Mouse (Mus musculus) hindbrain, embryonic 10.5 days (tissue): ENCODE data around the gene Atp8a2. TPM values are rescaled to one million over a fixed set of nuclear protein-coding genes. Genes with fewer than 3 reads are reported as not detected.

Experiments used
- DNase-seq: peaks from one replicate; pipeline ENCODE4 v3.0.0-alpha.2; 2017; ENCODE audit warnings: low spot score
- H3K27ac ChIP-seq: fragments of 300-500 bp; sonication (generic); 2 replicates; pipeline ENCODE4 v1.5.1; 2016; ENCODE audit warnings: mild to moderate bottlenecking, moderate library complexity
- H3K27me3 ChIP-seq: fragments of 300-500 bp; sonication (generic); 2 replicates; pipeline ENCODE4 v1.6.1; 2016; ENCODE audit warnings: mild to moderate bottlenecking; ENCODE audit not compliant: poor library complexity, insufficient read depth, severe bottlenecking
- H3K36me3 ChIP-seq: fragments of 300-500 bp; sonication (generic); 2 replicates; pipeline ENCODE4 v1.6.1; 2016; ENCODE audit warnings: mild to moderate bottlenecking, moderate library complexity
- H3K4me1 ChIP-seq: fragments of 300-500 bp; sonication (generic); replicated peaks from 2 replicates; pipeline ENCODE4 v1.6.1; 2016; ENCODE audit warnings: mild to moderate bottlenecking
- H3K4me3 ChIP-seq: fragments of 300-500 bp; sonication (generic); 2 replicates; pipeline ENCODE4 v1.5.1; 2016; ENCODE audit warnings: mild to moderate bottlenecking, moderate library complexity
- H3K9me3 ChIP-seq: fragments of 300-500 bp; sonication (generic); 2 replicates; pipeline ENCODE4 v1.6.1; 2016; ENCODE audit warnings: mild to moderate bottlenecking, moderate library complexity
- WGBS: fragments of 180-500 bp; shearing (Covaris S2); methylation state at CpG from one replicate; pipeline ENCODE4 v1.1.7; 2016; 5-methylcytosine and 5-hydroxymethylcytosine counted together
- polyA plus RNA-seq: library from polyadenylated mRNA; unstranded; fragments of >200 nt; fragmentation: Nextera tagmentation; extraction: Ambion mirVana; gene quantifications from 2 replicates; pipeline ENCODE4 v1.2.1, GENCODE M21; 2016

Atp8a2 gene
- polyA plus RNA-seq, 1 experiment from 2014 or later, result 8.0 TPM

GRCm38 (mm10) chr14:60178571-60178955 lies 18.4 kb downstream of the Atp8a2 start:
- Histone ChIP-seq H3K4me1 (peaks cover 18% of the 10 kb centered on the region; the same call in 1 of the 2 replicates), H3K36me3 (no peaks in the 10 kb centered on the region), H3K27ac (no peak overlapping the region), H3K27me3 (peaks cover 64% of the 10 kb centered on the region), H3K4me3 (no peak overlapping the region), H3K9me3 (no peaks in the 10 kb centered on the region)
- WGBS, result 37% methylated on average over 2 of the region's 2 CpGs
- no peak for DNase-seq

- DNase-seq, result peak; percentile 50
- peak overlapping the region; percentile 86 for H3K27ac ChIP-seq
- no peaks in the 10 kb centered on the region for H3K9me3 ChIP-seq
- H3K36me3 ChIP-seq, result no peaks in the 10 kb centered on the region
- H3K27me3 ChIP-seq, result peaks cover 64% of the 10 kb centered on the region
- H3K4me1 ChIP-seq, result peaks cover 20% of the 10 kb centered on the region
- WGBS, result 20% methylated on average over 37 of the region's 37 CpGs
- H3K4me3 ChIP-seq, result peak overlapping the region; percentile 86
Measured at GRCm38 (mm10) chr14:60177614-60178570, 19.1 kb downstream of the Atp8a2 start.

- Histone ChIP-seq H3K36me3 (no peaks in the 10 kb centered on the region), H3K27ac (peak overlapping the region; percentile 86), H3K9me3 (no peaks in the 10 kb centered on the region), H3K4me3 (peak overlapping the region; percentile 86), H3K27me3 (peaks cover 64% of the 10 kb centered on the region), H3K4me1 (peaks cover 23% of the 10 kb centered on the region)
- 1% methylated on average over 83 of the region's 84 CpGs for WGBS
- peak; percentile 57 for DNase-seq
Measured at GRCm38 (mm10) chr14:60176891-60177613, 19.9 kb downstream of the Atp8a2 start.

- peaks cover 23% of the 10 kb centered on the region for H3K4me1 ChIP-seq
- WGBS, result 33% methylated on average over 9 of the region's 9 CpGs
- H3K27ac ChIP-seq, result 0 out of 2 replicates have a peak overlapping the region, but pooled peaks have one; percentile 86
- peaks cover 64% of the 10 kb centered on the region for H3K27me3 ChIP-seq
- H3K9me3 ChIP-seq, result no peaks in the 10 kb centered on the region
- no peaks in the 10 kb centered on the region for H3K36me3 ChIP-seq
- H3K4me3 ChIP-seq, result peak overlapping the region; percentile 86
- no peak for DNase-seq
Measured at GRCm38 (mm10) chr14:60176469-60176890, 20.5 kb downstream of the Atp8a2 start.

- WGBS, result 77% methylated on average over 12 of the region's 12 CpGs
- Histone ChIP-seq H3K9me3 (no peaks in the 10 kb centered on the region), H3K36me3 (no peaks in the 10 kb centered on the region), H3K4me1 (peaks cover 17% of the 10 kb centered on the region), H3K27me3 (peaks cover 37% of the 10 kb centered on the region), H3K4me3 (no peak overlapping the region), H3K27ac (no peak overlapping the region)
- no peak for DNase-seq
Measured at GRCm38 (mm10) chr14:60172286-60173055, 24.5 kb downstream of the Atp8a2 start.

- H3K9me3 ChIP-seq, result no peaks in the 10 kb centered on the region
- no peak for DNase-seq
- no peak overlapping the region for H3K4me3 ChIP-seq
- H3K4me1 ChIP-seq, result peaks cover 6% of the 10 kb centered on the region
- no peak overlapping the region for H3K27ac ChIP-seq
- H3K36me3 ChIP-seq, result no peaks in the 10 kb centered on the region
- 88% methylated on average over 16 of the region's 16 CpGs for WGBS
- peaks cover 24% of the 10 kb centered on the region for H3K27me3 ChIP-seq
Measured at GRCm38 (mm10) chr14:60170845-60171610, 26.0 kb downstream of the Atp8a2 start.

- no peak for DNase-seq
- 90% methylated on average over 3 of the region's 3 CpGs for WGBS
- Histone ChIP-seq H3K4me3 (no peak overlapping the region), H3K36me3 (no peaks in the 10 kb centered on the region), H3K27ac (no peak overlapping the region), H3K9me3 (no peaks in the 10 kb centered on the region), H3K4me1 (no peaks in the 10 kb centered on the region), H3K27me3 (no peaks in the 10 kb centered on the region)
Measured at GRCm38 (mm10) chr14:60163367-60163766, 33.6 kb downstream of the Atp8a2 start.

- WGBS, result 90% methylated on average over 11 of the region's 11 CpGs
- Histone ChIP-seq H3K27ac (no peak overlapping the region), H3K4me3 (no peak overlapping the region), H3K9me3 (no peaks in the 10 kb centered on the region), H3K4me1 (no peaks in the 10 kb centered on the region), H3K36me3 (no peaks in the 10 kb centered on the region), H3K27me3 (no peaks in the 10 kb centered on the region)
- no peak for DNase-seq
Measured at GRCm38 (mm10) chr14:60152373-60152772, 44.6 kb downstream of the Atp8a2 start.

GRCm38 (mm10) chr14:60148893-60149292 lies 48.1 kb downstream of the Atp8a2 start:
- Histone ChIP-seq H3K4me3 (no peak overlapping the region), H3K27ac (no peak overlapping the region), H3K9me3 (no peaks in the 10 kb centered on the region), H3K4me1 (peaks cover 4% of the 10 kb centered on the region; the same call in 1 of the 2 replicates), H3K36me3 (no peaks in the 10 kb centered on the region), H3K27me3 (no peaks in the 10 kb centered on the region)
- 35% methylated on average over 3 of the region's 3 CpGs for WGBS
- no peak for DNase-seq

GRCm38 (mm10) chr14:60143234-60143633 lies 53.7 kb downstream of the Atp8a2 start:
- H3K27me3 ChIP-seq, result no peaks in the 10 kb centered on the region
- peaks cover 17% of the 10 kb centered on the region for H3K4me1 ChIP-seq
- 84% methylated on average over 10 of the region's 10 CpGs for WGBS
- H3K27ac ChIP-seq, result no peak overlapping the region
- H3K9me3 ChIP-seq, result no peaks in the 10 kb centered on the region
- H3K36me3 ChIP-seq, result no peaks in the 10 kb centered on the region
- no peak overlapping the region for H3K4me3 ChIP-seq
- DNase-seq, result peak; percentile 6

GRCm38 (mm10) chr14:60138339-60138738 lies 58.6 kb downstream of the Atp8a2 start:
- no peaks in the 10 kb centered on the region for H3K9me3 ChIP-seq
- DNase-seq, result no peak
- no peak overlapping the region for H3K27ac ChIP-seq
- WGBS, result 88% methylated on average over 4 of the region's 4 CpGs
- peaks cover 9% of the 10 kb centered on the region for H3K4me1 ChIP-seq
- no peaks in the 10 kb centered on the region for H3K27me3 ChIP-seq
- H3K4me3 ChIP-seq, result no peak overlapping the region
- H3K36me3 ChIP-seq, result no peaks in the 10 kb centered on the region

GRCm38 (mm10) chr14:60137812-60138211 lies 59.2 kb downstream of the Atp8a2 start:
- Histone ChIP-seq H3K4me3 (no peak overlapping the region), H3K9me3 (no peaks in the 10 kb centered on the region), H3K27ac (no peak overlapping the region), H3K4me1 (peaks cover 4% of the 10 kb centered on the region), H3K27me3 (no peaks in the 10 kb centered on the region), H3K36me3 (no peaks in the 10 kb centered on the region)
- DNase-seq, result no peak
- 81% methylated on average over 6 of the region's 6 CpGs for WGBS
